Mouse (Mus musculus): ENCODE measurements at regions not wholly inside any gene's neighbourhood (a gene's known extent, or its start where the extent isn't known, plus 50 kb on each side); places are given as distances from the start of the nearest gene placed in this dataset.
"Not testable (repeated sequence)": the region's sequence is repeated elsewhere in the genome, so short reads cannot be mapped to it uniquely, and the experiment has no call there.

GRCm38 (mm10) chr4:3497392-3497791 is 312.2 kb upstream of the Vmn1r3 start:
- not testable (repeated sequence) for DNase-seq (ENCODE audit: low read depth, low spot score)

GRCm38 (mm10) chr4:3495987-3496386 is 310.8 kb upstream of the Vmn1r3 start:
- DNase-seq (ENCODE audit: low read depth, low spot score), result not testable (repeated sequence)

- DNase-seq (ENCODE audit: low read depth, low spot score), result not testable (repeated sequence)
Measured at GRCm38 (mm10) chr4:3494123-3494681, 309.0 kb upstream of the Vmn1r3 start.

DNA sequence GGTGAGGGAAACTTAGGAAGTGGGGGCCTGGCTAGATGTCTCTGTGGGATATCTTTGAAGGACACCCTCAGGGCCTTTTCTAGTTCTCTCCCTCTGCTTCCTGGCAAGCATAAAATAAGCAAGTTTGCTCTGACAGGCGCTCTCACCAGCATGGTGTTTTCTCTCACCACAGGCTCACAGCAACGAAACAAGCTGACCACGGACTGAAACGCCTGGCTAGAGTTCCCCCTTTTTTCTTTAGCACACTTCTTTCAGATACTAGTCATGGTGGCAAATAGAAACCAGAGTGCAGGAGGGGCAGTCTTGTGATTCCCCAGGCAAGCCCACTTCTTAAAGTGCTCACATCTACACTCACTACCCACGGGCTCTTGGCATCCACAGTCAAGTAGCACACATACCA is 305.7 kb upstream of the Vmn1r3 start:
- not testable (repeated sequence) for DNase-seq (ENCODE audit: low read depth, low spot score)

DNA sequence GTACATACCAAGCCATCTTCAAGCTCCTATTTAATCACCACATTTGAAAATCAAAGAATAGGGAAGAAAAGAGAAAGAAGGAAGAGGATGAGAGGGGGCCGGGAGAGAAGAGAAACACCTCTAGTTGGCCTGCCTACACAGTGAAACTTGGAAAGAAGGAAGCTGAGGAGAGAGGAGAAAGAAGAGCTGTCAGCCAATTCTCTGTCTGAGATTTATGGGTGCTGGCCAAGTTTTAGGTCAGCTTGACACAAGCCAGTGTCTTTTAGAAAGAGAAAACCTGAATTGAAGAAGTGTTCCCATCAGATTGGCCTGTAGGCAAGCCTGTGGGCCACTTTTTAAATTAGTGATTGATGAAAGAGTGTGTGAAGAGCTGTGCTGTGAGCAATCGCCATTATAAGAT is 296.9 kb upstream of the Vmn1r3 start:
- no peak for DNase-seq (ENCODE audit: low read depth, low spot score)

DNA sequence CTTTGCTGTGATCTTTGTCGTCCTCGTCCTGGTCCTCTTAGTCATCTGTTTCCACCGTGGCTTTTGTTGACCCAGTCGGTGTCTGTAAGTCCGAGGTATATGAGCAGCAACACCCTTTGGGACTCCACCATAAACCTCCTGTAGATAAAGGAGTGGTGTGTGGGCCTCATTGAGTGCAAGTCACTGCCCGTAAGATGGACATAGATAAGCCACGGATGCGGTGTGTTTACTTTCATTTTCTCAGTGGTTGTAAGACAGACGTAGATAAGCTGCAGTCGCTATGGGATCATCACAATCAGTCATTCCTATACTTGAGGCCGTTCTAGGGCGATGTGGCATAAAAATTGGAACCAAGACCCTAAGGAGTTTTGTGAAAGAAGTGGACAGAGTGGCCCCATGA is 271.6 kb upstream of the Vmn1r3 start:
- DNase-seq (ENCODE audit: low read depth, low spot score), result no peak

DNA sequence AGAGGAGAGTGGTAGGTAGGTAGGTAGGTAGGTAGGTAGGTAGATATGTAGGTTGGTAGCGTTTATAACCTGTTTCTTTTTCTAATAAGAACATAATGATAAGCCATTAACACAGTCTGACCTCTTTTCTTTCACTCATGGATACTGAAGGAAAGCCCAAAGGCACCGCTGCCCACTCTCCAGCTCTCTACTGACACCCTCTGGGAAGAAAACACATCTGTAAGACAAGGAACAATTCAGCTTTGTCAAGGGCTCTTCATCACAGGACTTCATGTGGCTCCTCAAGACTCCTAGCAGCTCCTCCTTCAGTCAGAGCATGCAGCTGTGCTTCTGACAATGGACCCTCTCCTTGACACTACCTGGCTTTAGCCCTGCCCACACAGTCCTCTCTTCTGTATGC is 252.2 kb upstream of the Vmn1r3 start:
- DNase-seq (ENCODE audit: low read depth, low spot score), result not testable (repeated sequence)

DNA sequence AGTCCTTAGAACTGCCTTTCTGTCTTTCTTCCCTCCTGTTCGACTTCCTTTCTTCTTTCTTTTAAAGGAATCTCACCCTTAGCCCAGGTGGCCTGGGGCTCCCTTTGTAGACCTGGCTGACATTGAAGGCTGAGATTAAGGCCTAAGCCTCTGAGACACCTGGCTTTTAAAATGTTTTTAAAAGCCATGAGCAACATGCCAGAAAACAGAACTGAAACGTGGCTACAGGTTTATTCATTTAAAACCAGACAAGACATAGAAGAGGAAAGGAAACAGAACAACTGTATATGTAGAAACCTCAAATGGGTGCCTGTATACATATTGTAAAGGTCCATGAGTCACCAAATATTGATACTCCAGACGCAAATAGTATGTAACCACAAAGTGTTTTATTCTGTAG is 242.8 kb upstream of the Vmn1r3 start:
- DNase-seq (ENCODE audit: low read depth, low spot score), result no peak

GRCm38 (mm10) chr4:3419920-3420499 is 234.9 kb upstream of the Vmn1r3 start:
- peak; percentile 67 for DNase-seq (ENCODE audit: low read depth, low spot score)

DNA sequence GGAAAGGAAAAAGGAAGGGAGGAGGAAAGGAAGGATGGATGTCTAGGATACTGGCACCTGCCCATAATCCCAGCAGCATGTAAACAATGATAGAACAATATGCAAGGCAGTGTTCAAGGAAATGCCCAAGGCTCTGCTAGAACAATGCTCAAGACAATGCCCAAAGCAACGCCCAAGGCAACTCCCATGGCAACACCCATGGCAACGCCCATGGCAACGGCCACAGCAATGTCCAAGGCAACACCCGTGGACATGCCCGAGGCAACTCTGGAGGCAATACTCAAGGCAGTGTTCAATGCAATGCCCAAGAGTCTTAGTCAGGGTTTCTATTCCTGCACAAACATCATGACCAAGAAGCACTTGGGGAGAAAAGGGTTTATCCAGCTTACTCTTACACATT is 231.5 kb upstream of the Vmn1r3 start:
- DNase-seq (ENCODE audit: low read depth, low spot score), result no peak

DNA sequence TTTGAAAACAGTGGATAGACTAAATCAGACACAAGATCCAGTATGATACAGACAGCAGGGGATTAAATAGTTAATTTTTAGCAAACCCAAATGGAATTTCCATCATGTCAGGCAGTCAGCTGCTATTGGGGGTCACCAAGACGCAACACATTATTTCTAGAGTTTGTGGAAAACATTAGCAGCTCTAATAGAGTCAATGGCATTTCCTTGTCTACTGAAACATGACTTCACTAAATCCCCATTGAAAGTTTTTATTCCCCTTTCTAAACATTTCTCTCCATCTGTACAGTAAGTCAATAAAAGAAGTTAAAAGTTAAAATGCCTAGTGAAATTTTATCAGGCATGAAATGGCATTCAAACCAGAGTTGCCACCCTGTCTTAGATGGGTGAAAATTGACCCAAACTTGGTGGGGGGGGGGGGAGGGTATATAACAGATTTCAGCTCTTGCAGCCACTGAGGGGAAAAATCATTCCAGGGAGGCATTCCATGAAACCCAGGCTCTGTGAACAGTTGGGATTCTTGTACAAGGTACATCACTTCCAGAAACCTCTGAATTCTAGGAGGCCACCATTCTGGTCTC is 229.4 kb upstream of the Vmn1r3 start:
- not testable (repeated sequence) for DNase-seq (ENCODE audit: low read depth, low spot score)

DNA sequence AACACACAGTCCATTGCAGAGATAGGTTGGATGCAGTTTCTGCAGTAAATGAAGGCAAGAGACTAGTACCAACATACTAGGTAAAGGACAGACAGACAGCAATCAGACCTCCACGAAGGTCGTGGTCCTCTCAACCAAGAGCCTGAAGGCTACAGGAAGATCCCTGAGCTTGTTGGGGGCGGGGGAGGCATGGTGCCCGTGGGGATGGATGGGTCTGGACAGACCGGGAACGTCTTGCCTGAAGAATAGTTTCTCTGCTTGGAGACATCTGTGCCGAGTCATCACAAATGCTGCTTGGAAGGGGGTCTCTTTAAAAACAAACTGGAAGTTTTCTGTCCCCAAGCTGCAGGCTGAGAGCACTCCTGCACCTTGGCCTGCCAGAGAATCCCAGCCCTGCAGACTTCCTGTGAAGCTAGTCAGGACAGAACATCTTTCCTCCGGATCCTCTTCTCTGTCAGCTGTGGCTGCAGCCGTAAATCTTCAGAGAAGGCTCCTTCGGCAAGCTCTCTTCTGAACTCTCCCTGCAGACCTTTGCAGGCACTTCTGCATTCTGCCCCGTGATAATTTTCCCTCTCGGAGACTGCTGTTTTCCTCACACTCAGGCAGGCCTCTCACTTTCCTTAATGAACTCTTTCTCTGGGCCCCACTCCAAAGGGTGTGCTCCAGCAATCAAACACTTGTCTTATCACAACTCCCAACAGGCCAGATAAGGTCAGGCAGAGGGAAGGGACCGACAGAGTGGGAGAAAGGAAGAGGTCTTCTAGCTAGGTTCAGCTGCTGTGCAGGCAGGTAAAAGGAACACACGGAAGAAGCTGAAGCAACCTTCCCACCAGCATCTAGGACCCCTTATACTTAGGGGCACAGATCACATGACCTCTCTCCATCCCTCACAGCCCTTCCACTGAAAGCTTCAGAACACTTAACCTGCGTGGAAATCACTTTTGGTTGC is 228.6 kb upstream of the Vmn1r3 start:
- DNase-seq (ENCODE audit: low read depth, low spot score), result peak; percentile 6

GRCm38 (mm10) chr4:3412323-3412722 is 227.2 kb upstream of the Vmn1r3 start:
- DNase-seq (ENCODE audit: low read depth, low spot score), result not testable (repeated sequence)

GRCm38 (mm10) chr4:3402856-3403255 is 217.7 kb upstream of the Vmn1r3 start:
- not testable (repeated sequence) for DNase-seq (ENCODE audit: low read depth, low spot score)

- not testable (repeated sequence) for DNase-seq (ENCODE audit: low read depth, low spot score)
Measured at GRCm38 (mm10) chr4:3401766-3402165, 216.6 kb upstream of the Vmn1r3 start.

GRCm38 (mm10) chr4:3391579-3391978 is 206.4 kb upstream of the Vmn1r3 start:
- not testable (repeated sequence) for DNase-seq (ENCODE audit: low read depth, low spot score)

- DNase-seq (ENCODE audit: low read depth, low spot score), result peak; percentile 12
Measured at GRCm38 (mm10) chr4:3373027-3373763, 188.0 kb upstream of the Vmn1r3 start.

- DNase-seq (ENCODE audit: low read depth, low spot score), result not testable (repeated sequence)
Measured at GRCm38 (mm10) chr4:3368021-3368420, 182.9 kb upstream of the Vmn1r3 start.

- DNase-seq (ENCODE audit: low read depth, low spot score), result not testable (repeated sequence)
Measured at GRCm38 (mm10) chr4:3343443-3343842, 158.3 kb upstream of the Vmn1r3 start.

DNA sequence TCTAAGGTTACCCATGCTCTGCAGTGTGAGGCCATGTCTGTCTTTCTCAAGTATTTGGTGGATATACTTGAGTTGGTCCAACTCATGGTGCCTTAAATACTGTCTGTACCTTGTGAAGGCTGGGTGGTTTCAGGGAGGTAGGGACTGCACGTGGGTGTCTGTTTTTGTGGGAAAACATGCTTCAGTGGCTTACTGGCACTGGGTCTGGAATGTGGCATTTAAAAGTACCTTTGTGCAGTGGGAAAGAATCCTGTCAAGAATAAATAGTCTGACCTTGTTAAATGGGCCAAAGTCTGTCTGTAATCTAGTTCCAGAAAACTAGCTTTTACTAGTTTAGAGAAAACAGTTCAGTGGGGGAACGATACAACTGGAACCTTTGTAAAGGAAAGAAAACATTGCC is 157.5 kb upstream of the Vmn1r3 start:
- DNase-seq (ENCODE audit: low read depth, low spot score), result not testable (repeated sequence)

GRCm38 (mm10) chr4:3342165-3342564 is 157.0 kb upstream of the Vmn1r3 start:
- DNase-seq (ENCODE audit: low read depth, low spot score), result not testable (repeated sequence)

Measured in mesoderm, embryonic 11.5 days (tissue).